Mouse (Mus musculus) forebrain, embryonic 14.5 days (tissue): ENCODE data around the gene Tbc1d7. TPM values are rescaled to one million over a fixed set of nuclear protein-coding genes. Genes with fewer than 3 reads are reported as not detected.

Experiments
- ATAC-seq: fragments of 200-750 bp; cut with Nextera tagmentation; 2 replicates; pipeline ENCODE4 v1.8.0; 2017; ENCODE audit warnings: mild to moderate bottlenecking, moderate library complexity
- DNase-seq: peaks from one replicate; pipeline ENCODE4 v3.0.0-alpha.2; 2015; ENCODE audit warnings: low spot score
- H3K27ac ChIP-seq: fragments of 300-500 bp; sonication (generic); 2 replicates; pipeline ENCODE4 v1.5.1; 2014; ENCODE audit warnings: low read depth, mild to moderate bottlenecking, control low read depth, low read length, moderate library complexity
- H3K27me3 ChIP-seq: fragments of 300-500 bp; sonication (generic); replicated peaks from 2 replicates; pipeline ENCODE4 v1.6.1; 2014; ENCODE audit warnings: low read length, control low read depth, mixed read lengths; ENCODE audit not compliant: control insufficient read depth, insufficient read depth
- H3K36me3 ChIP-seq: fragments of 300-500 bp; sonication (generic); 2 replicates; pipeline ENCODE4 v1.6.1; 2014; ENCODE audit warnings: low read length, control low read depth; ENCODE audit not compliant: control insufficient read depth, insufficient read depth
- H3K4me1 ChIP-seq: fragments of 300-500 bp; sonication (generic); 2 replicates; pipeline ENCODE4 v1.6.1; 2014; ENCODE audit warnings: antibody characterized with exemption, low read length, control low read depth; ENCODE audit not compliant: control insufficient read depth, insufficient read depth
- H3K4me2 ChIP-seq: fragments of 300-500 bp; sonication (generic); 2 replicates; pipeline ENCODE4 v1.6.1; 2014; ENCODE audit warnings: mild to moderate bottlenecking, control low read depth, low read length
- H3K4me3 ChIP-seq: fragments of 300-500 bp; sonication (generic); 2 replicates; pipeline ENCODE4 v1.5.1; 2014; ENCODE audit warnings: low read depth, low read length, control low read depth
- H3K9ac ChIP-seq: fragments of 300-500 bp; sonication (generic); 2 replicates; pipeline ENCODE4 v1.6.1; 2014; ENCODE audit warnings: mild to moderate bottlenecking, low read length, control low read depth, moderate library complexity
- H3K9me3 ChIP-seq: fragments of 300-500 bp; sonication (generic); replicated peaks from 2 replicates; pipeline ENCODE4 v1.6.1; 2016; ENCODE audit warnings: low read length, control low read depth, mixed read lengths; ENCODE audit not compliant: control insufficient read depth
- WGBS: fragments of 180-500 bp; shearing (Covaris S2); extraction: QIAGEN DNeasy Blood & Tissue Kit; methylation state at CpG from one replicate; pipeline ENCODE4 v1.1.7; 2014; 5-methylcytosine and 5-hydroxymethylcytosine counted together
- polyA plus RNA-seq: library from polyadenylated mRNA; unstranded; fragments of >200 nt; fragmentation: Nextera tagmentation; extraction: Ambion mirVana; gene quantifications from 2 replicates; pipeline ENCODE4 v1.2.1, GENCODE M21; 2014

Gene Tbc1d7
- polyA plus RNA-seq, 1 experiment from 2014 or later = 101 TPM

- H3K4me3 ChIP-seq = no peak overlapping the region
- H3K36me3 ChIP-seq = peaks cover 24% of the 10 kb centered on the region
- H3K9ac ChIP-seq = no peak overlapping the region
- H3K4me2 ChIP-seq = no peak overlapping the region
- H3K27ac ChIP-seq = no peak overlapping the region
- 65% methylated on average over 9 of the region's 9 CpGs for WGBS
- no peaks in the 10 kb centered on the region for H3K4me1 ChIP-seq
- H3K9me3 ChIP-seq = no peaks in the 10 kb centered on the region
- ATAC-seq = no peak
- DNase-seq = no peak
- H3K27me3 ChIP-seq = no peaks in the 10 kb centered on the region
Observed at GRCm38 (mm10) chr13:43167721-43168120, 3.6 kb downstream of the Tbc1d7 start.

GRCm38 (mm10) chr13:43159429-43159828 is 11.9 kb downstream of the Tbc1d7 start:
- no peaks in the 10 kb centered on the region for H3K4me1 ChIP-seq
- H3K4me2 ChIP-seq = no peak overlapping the region
- DNase-seq = no peak
- no peak for ATAC-seq
- no peaks in the 10 kb centered on the region for H3K9me3 ChIP-seq
- H3K27ac ChIP-seq = no peak overlapping the region
- no peak overlapping the region for H3K9ac ChIP-seq
- 88% methylated on average over 3 of the region's 3 CpGs for WGBS
- peaks cover 31% of the 10 kb centered on the region for H3K36me3 ChIP-seq
- no peaks in the 10 kb centered on the region for H3K27me3 ChIP-seq
- no peak overlapping the region for H3K4me3 ChIP-seq

GRCm38 (mm10) chr13:43158281-43158680 is 13.0 kb downstream of the Tbc1d7 start:
- H3K9me3 ChIP-seq = no peaks in the 10 kb centered on the region
- no peak overlapping the region for H3K27ac ChIP-seq
- H3K9ac ChIP-seq = no peak overlapping the region
- H3K4me2 ChIP-seq = no peak overlapping the region
- WGBS = 60% methylated on average over 5 of the region's 5 CpGs
- H3K27me3 ChIP-seq = no peaks in the 10 kb centered on the region
- H3K4me1 ChIP-seq = no peaks in the 10 kb centered on the region
- DNase-seq (no peak), ATAC-seq (no peak)
- no peak overlapping the region for H3K4me3 ChIP-seq
- H3K36me3 ChIP-seq = peaks cover 32% of the 10 kb centered on the region

GRCm38 (mm10) chr13:43157370-43157769 is 13.9 kb downstream of the Tbc1d7 start:
- Histone ChIP-seq H3K4me2 (no peak overlapping the region), H3K27me3 (no peaks in the 10 kb centered on the region), H3K4me1 (no peaks in the 10 kb centered on the region), H3K27ac (no peak overlapping the region), H3K9me3 (no peaks in the 10 kb centered on the region), H3K9ac (no peak overlapping the region), H3K36me3 (peaks cover 27% of the 10 kb centered on the region), H3K4me3 (no peak overlapping the region)
- DNase-seq (no peak), ATAC-seq (no peak)
- 35% methylated on average over 5 of the region's 5 CpGs for WGBS

- Histone ChIP-seq H3K4me1 (no peaks in the 10 kb centered on the region), H3K9ac (no peak overlapping the region), H3K36me3 (peaks cover 42% of the 10 kb centered on the region), H3K9me3 (no peaks in the 10 kb centered on the region), H3K4me3 (no peak overlapping the region), H3K27me3 (no peaks in the 10 kb centered on the region), H3K4me2 (no peak overlapping the region), H3K27ac (no peak overlapping the region)
- DNase-seq (no peak), ATAC-seq (no peak)
- 86% methylated on average over 14 of the region's 14 CpGs for WGBS
Observed at GRCm38 (mm10) chr13:43152005-43152520, 19.2 kb downstream of the Tbc1d7 start.

GRCm38 (mm10) chr13:43149661-43150060 is 21.6 kb downstream of the Tbc1d7 start:
- H3K4me3 ChIP-seq = no peak overlapping the region
- no peaks in the 10 kb centered on the region for H3K4me1 ChIP-seq
- no peak overlapping the region for H3K9ac ChIP-seq
- DNase-seq = no peak
- H3K36me3 ChIP-seq = peaks cover 35% of the 10 kb centered on the region
- no peaks in the 10 kb centered on the region for H3K27me3 ChIP-seq
- no peak overlapping the region for H3K4me2 ChIP-seq
- ATAC-seq = no peak
- 83% methylated on average over 3 of the region's 3 CpGs for WGBS
- no peaks in the 10 kb centered on the region for H3K9me3 ChIP-seq
- no peak overlapping the region for H3K27ac ChIP-seq

GRCm38 (mm10) chr13:43148692-43149091 is 22.6 kb downstream of the Tbc1d7 start:
- WGBS = 86% methylated on average over 4 of the region's 4 CpGs
- ATAC-seq = no peak

GRCm38 (mm10) chr13:43146515-43147258 is 24.6 kb downstream of the Tbc1d7 start:
- Histone ChIP-seq H3K9ac (no peak overlapping the region), H3K27ac (no peak overlapping the region), H3K36me3 (peaks cover 17% of the 10 kb centered on the region; the same call in 1 of the 2 replicates), H3K9me3 (no peaks in the 10 kb centered on the region), H3K4me1 (no peaks in the 10 kb centered on the region), H3K27me3 (no peaks in the 10 kb centered on the region), H3K4me2 (no peak overlapping the region), H3K4me3 (no peak overlapping the region)
- DNase-seq (no peak), ATAC-seq (no peak)
- 86% methylated on average over 8 of the region's 8 CpGs for WGBS

More at GRCm38 (mm10) chr13:43148692-43149091, 22.6 kb downstream of the Tbc1d7 start:
- Histone ChIP-seq H3K9ac (no peak overlapping the region), H3K4me1 (no peaks in the 10 kb centered on the region), H3K27ac (no peak overlapping the region), H3K9me3 (no peaks in the 10 kb centered on the region), H3K27me3 (no peaks in the 10 kb centered on the region), H3K4me3 (no peak overlapping the region), H3K4me2 (no peak overlapping the region), H3K36me3 (peaks cover 26% of the 10 kb centered on the region)
- DNase-seq = no peak

- no peaks in the 10 kb centered on the region for H3K36me3 ChIP-seq
- no peaks in the 10 kb centered on the region for H3K9me3 ChIP-seq
- no peak overlapping the region for H3K27ac ChIP-seq
- DNase-seq (no peak), ATAC-seq (no peak)
- H3K4me1 ChIP-seq = no peaks in the 10 kb centered on the region
- no peak overlapping the region for H3K4me3 ChIP-seq
- no peak overlapping the region for H3K9ac ChIP-seq
- H3K27me3 ChIP-seq = no peaks in the 10 kb centered on the region
- 83% methylated on average over 7 of the region's 7 CpGs for WGBS
- H3K4me2 ChIP-seq = no peak overlapping the region
Observed at GRCm38 (mm10) chr13:43144720-43145418, 26.4 kb downstream of the Tbc1d7 start.
